ENCODE assay signal across 28 mouse cellular contexts in the genomic region with DNA sequence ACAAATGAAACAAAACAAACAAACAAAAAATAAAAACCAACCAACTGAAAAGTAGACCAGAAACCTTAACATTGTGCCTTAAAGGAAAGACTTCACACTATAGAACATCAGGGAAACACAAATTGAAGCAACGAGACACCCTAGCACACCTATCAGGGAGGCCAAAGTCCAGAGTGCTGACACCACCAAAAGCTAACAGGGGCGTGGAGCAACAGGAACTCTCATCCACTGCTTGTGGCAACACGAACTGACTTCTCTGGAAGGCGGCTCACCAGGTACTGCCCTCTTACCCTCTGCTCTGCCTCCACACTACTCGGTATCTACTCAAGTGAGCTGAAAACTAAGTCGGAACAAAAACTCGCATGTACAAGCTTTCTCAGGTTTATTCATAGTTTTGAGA. TPM values are rescaled to one million over a fixed set of nuclear protein-coding genes. Genes with fewer than 3 reads are reported as not detected.
DNase-seq lines count a peak whose midpoint lies in the region; ATAC-seq and TF ChIP-seq lines count a peak whose summit lies in the region.
"Had no signal": no experiment of that assay in that cellular context is flagged by ENCODE, and none has a peak within 500 bp of the region (broad histone marks: within the 10 kb centered on the region; RNA-seq: fewer than 3 reads in every experiment).

No protein-coding gene starts in this region.

- no peaks in the 10 kb centered on the region for H3K79me2 ChIP-seq in liver, adult 2 months (ENCODE audit: control insufficient read depth, insufficient read depth, low read length)

- 41% methylated on average over 7 of the region's 7 CpGs for WGBS in liver, adult 2 months
- WGBS in intestine, embryonic 16.5 days: 64% methylated on average over 7 of the region's 7 CpGs
- WGBS in liver, postnatal 0 days (ENCODE audit: insufficient replicate concordance): 67% methylated on average over 7 of the region's 7 CpGs
- WGBS in stomach, embryonic 16.5 days: 75% methylated on average over 7 of the region's 7 CpGs
- 92% methylated on average over 7 of the region's 7 CpGs for WGBS in kidney, embryonic 14.5 days

- H3K4me1 ChIP-seq in liver, adult 2 months (ENCODE audit: control insufficient read depth, insufficient read depth, low read length): 0 out of 2 replicates have a peak, but pooled peaks cover 2% of the 10 kb centered on the region
- peaks cover 7% of the 10 kb centered on the region; the same call in 1 of the 2 replicates for H3K4me1 ChIP-seq in intestine, embryonic 16.5 days (ENCODE audit: control insufficient read depth, insufficient read depth, low read length)
- no peaks in the 10 kb centered on the region for H3K4me1 ChIP-seq in liver, postnatal 0 days (ENCODE audit: insufficient read depth)
- H3K4me1 ChIP-seq in stomach, embryonic 16.5 days (ENCODE audit: control insufficient read depth, insufficient read depth, low read length): peaks cover 11% of the 10 kb centered on the region
- no peaks in the 10 kb centered on the region for H3K4me1 ChIP-seq in kidney, embryonic 14.5 days (ENCODE audit: control insufficient read depth, insufficient read depth, low read length)
- H3K4me1 ChIP-seq: embryonic facial prominence, embryonic 13.5 days; forebrain, embryonic 12.5 days; heart, embryonic 13.5 days had no signal

- DNase-seq in liver, adult 2 months (ENCODE audit: extremely low read depth, low read depth, low spot score): peak; percentile 79
- no peak for DNase-seq in liver
- no peak for DNase-seq in liver, postnatal 0 days
- DNase-seq in urinary bladder, postnatal 4 days (ENCODE audit: low spot score in 2 of 2): no peak
- DNase-seq in left cerebral cortex, adult 8-10 months (ENCODE audit: low spot score in 2 of 2): no peak
- DNase-seq: adrenal gland, postnatal 10 days; B cell, adult 2 months; cerebellum, adult 11 months; cerebellum, adult 9-10 months; cerebellum, postnatal 25 days; forebrain, postnatal 0 days; gastrocnemius, adult 2 months; gastrocnemius, postnatal 36 days; heart, adult 11 months; heart, postnatal 36 days had no signal

- peak; percentile 85 for ATAC-seq in intestine, embryonic 16.5 days
- peak; percentile 83 for ATAC-seq in liver, postnatal 0 days
- peak; percentile 85 for ATAC-seq in stomach, embryonic 16.5 days (ENCODE audit: insufficient read depth, low FRiP score)
- no peak for ATAC-seq in kidney, embryonic 14.5 days (ENCODE audit: low FRiP score, low TSS enrichment)
- ATAC-seq: CD4-positive, CD25-positive, alpha-beta regulatory T cell, adult 4 months; forebrain, postnatal 0 days had no signal

- H3K27me3 ChIP-seq in liver, adult 2 months (ENCODE audit: control insufficient read depth, insufficient read depth, low read length): no peaks in the 10 kb centered on the region
- no peaks in the 10 kb centered on the region for H3K27me3 ChIP-seq in intestine, embryonic 16.5 days (replicated peaks; ENCODE audit: control insufficient read depth, insufficient read depth, low read length)
- H3K27me3 ChIP-seq in liver, postnatal 0 days (ENCODE audit: insufficient read depth, low read length): no peaks in the 10 kb centered on the region
- no peaks in the 10 kb centered on the region for H3K27me3 ChIP-seq in stomach, embryonic 16.5 days (ENCODE audit: control insufficient read depth, insufficient read depth, low read length)
- no peaks in the 10 kb centered on the region for H3K27me3 ChIP-seq in kidney, embryonic 14.5 days (ENCODE audit: control insufficient read depth, insufficient read depth, low read length)
- H3K27me3 ChIP-seq: embryonic facial prominence, embryonic 13.5 days; forebrain, embryonic 12.5 days had no signal

- no peak overlapping the region for H3K27ac ChIP-seq in liver, adult 2 months (replicated peaks; ENCODE audit: insufficient read depth, low read depth, low read length)
- peak overlapping the region; percentile 60; the same call in 1 of the 2 replicates for H3K27ac ChIP-seq in intestine, embryonic 16.5 days (ENCODE audit: low read length)
- H3K27ac ChIP-seq in liver, postnatal 0 days (ENCODE audit: low read depth): peak overlapping the region; percentile 41; the same call in 1 of the 2 replicates
- H3K27ac ChIP-seq in stomach, embryonic 16.5 days (ENCODE audit: low read length): no peak overlapping the region
- no peak overlapping the region for H3K27ac ChIP-seq in kidney, embryonic 14.5 days (ENCODE audit: low read depth, low read length)
- H3K27ac ChIP-seq: embryonic facial prominence, embryonic 13.5 days; forebrain, embryonic 12.5 days; gastrocnemius, adult 2 months; heart, embryonic 13.5 days had no signal

- H3K4me2 ChIP-seq in intestine, embryonic 16.5 days (ENCODE audit: low read depth, low read length): no peak overlapping the region
- H3K4me2 ChIP-seq in liver, postnatal 0 days (ENCODE audit: low read depth, low read length): no peak overlapping the region
- no peak overlapping the region for H3K4me2 ChIP-seq in stomach, embryonic 16.5 days (ENCODE audit: low read depth, low read length)
- no peak overlapping the region for H3K4me2 ChIP-seq in kidney, embryonic 14.5 days (replicated peaks; ENCODE audit: low read depth, low read length)
- H3K4me2 ChIP-seq: embryonic facial prominence, embryonic 13.5 days; forebrain, embryonic 12.5 days; heart, embryonic 13.5 days had no signal

- TF ChIP-seq CTCF in liver, adult 2 months (IDR thresholded peaks at IDR 0.05; ENCODE audit: low read depth, low read length): no peak
- no peak for TF ChIP-seq CTCF in liver, postnatal 0 days (IDR thresholded peaks at IDR 0.05; ENCODE audit: low read depth)

- no peak overlapping the region for H3K9ac ChIP-seq in liver, adult 2 months (ENCODE audit: low read depth, low read length)
- no peak overlapping the region for H3K9ac ChIP-seq in intestine, embryonic 16.5 days (ENCODE audit: low read depth, low read length)
- H3K9ac ChIP-seq in liver, postnatal 0 days (replicated peaks): no peak overlapping the region
- H3K9ac ChIP-seq in stomach, embryonic 16.5 days (ENCODE audit: low read length): no peak overlapping the region
- no peak overlapping the region for H3K9ac ChIP-seq in kidney, embryonic 14.5 days (ENCODE audit: low read depth, low read length)
- H3K9ac ChIP-seq: embryonic facial prominence, embryonic 13.5 days; forebrain, embryonic 12.5 days; forebrain, postnatal 0 days; heart, embryonic 13.5 days had no signal

- H3K4me3 ChIP-seq in liver, adult 2 months (ENCODE audit: insufficient read depth, low read depth, low read length): no peak overlapping the region
- no peak overlapping the region for H3K4me3 ChIP-seq in intestine, embryonic 16.5 days (ENCODE audit: low read length)
- H3K4me3 ChIP-seq in liver, postnatal 0 days (ENCODE audit: low read depth, low read length): no peak overlapping the region
- H3K4me3 ChIP-seq in stomach, embryonic 16.5 days (replicated peaks; ENCODE audit: low read length): no peak overlapping the region
- H3K4me3 ChIP-seq in kidney, embryonic 14.5 days (ENCODE audit: low read length): no peak overlapping the region
- H3K4me3 ChIP-seq: embryonic facial prominence, embryonic 13.5 days; forebrain, embryonic 12.5 days; gastrocnemius, adult 2 months; heart, embryonic 13.5 days had no signal

- TF ChIP-seq POLR2A in liver, adult 2 months (IDR thresholded peaks at IDR 0.05; ENCODE audit: extremely low read depth, insufficient read depth, low read length): no peak

- H3K9me3 ChIP-seq in intestine, embryonic 16.5 days (ENCODE audit: control insufficient read depth, low read length): no peaks in the 10 kb centered on the region
- H3K9me3 ChIP-seq in liver, postnatal 0 days (ENCODE audit: low read length): no peaks in the 10 kb centered on the region
- 0 out of 2 replicates have a peak, but pooled peaks cover 3% of the 10 kb centered on the region for H3K9me3 ChIP-seq in stomach, embryonic 16.5 days (replicated peaks; ENCODE audit: control insufficient read depth, low read length)
- no peaks in the 10 kb centered on the region for H3K9me3 ChIP-seq in kidney, embryonic 14.5 days (ENCODE audit: control insufficient read depth, low read length)
- H3K9me3 ChIP-seq: embryonic facial prominence, embryonic 13.5 days; forebrain, embryonic 12.5 days; heart, embryonic 13.5 days had no signal

- no peaks in the 10 kb centered on the region for H3K36me3 ChIP-seq in liver, adult 2 months (ENCODE audit: control insufficient read depth, insufficient read depth, low read length)
- no peaks in the 10 kb centered on the region for H3K36me3 ChIP-seq in intestine, embryonic 16.5 days (ENCODE audit: control insufficient read depth, insufficient read depth, low read length)
- H3K36me3 ChIP-seq in liver, postnatal 0 days (replicated peaks; ENCODE audit: insufficient read depth, low read length): no peaks in the 10 kb centered on the region
- H3K36me3 ChIP-seq in stomach, embryonic 16.5 days (ENCODE audit: control insufficient read depth, insufficient read depth, low read length): no peaks in the 10 kb centered on the region
- no peaks in the 10 kb centered on the region for H3K36me3 ChIP-seq in kidney, embryonic 14.5 days (ENCODE audit: control insufficient read depth, insufficient read depth, low read length)
- H3K36me3 ChIP-seq: embryonic facial prominence, embryonic 13.5 days; forebrain, embryonic 12.5 days; G1E; heart, embryonic 13.5 days had no signal

- no peak for TF ChIP-seq EP300 in liver, postnatal 0 days (IDR thresholded peaks at IDR 0.05; ENCODE audit: low read depth)

RNA-seq across cellular contexts. Expression of gene Tuba3a, which starts 6.4 kb away (rescaled TPM):
- total RNA-seq in liver, adult 2 months (2014; rRNA removed): not detected in 2 replicates
- 0.12 TPM in 1 of 2 replicates, not detected in the other for polyA plus RNA-seq in liver, adult 2 months (2012; rRNA removed)
- 0.09 and 0.17 TPM in 2 replicates for polyA plus RNA-seq in intestine, embryonic 16.5 days (2015; fragmentation: Nextera tagmentation; extraction: Ambion mirVana)
- polyA plus RNA-seq in liver, postnatal 0 days (2015; fragmentation: Nextera tagmentation; extraction: Ambion mirVana): not detected in 2 replicates
- 0.26 TPM in 1 of 2 replicates, not detected in the other for polyA plus RNA-seq in stomach, embryonic 16.5 days (2015; fragmentation: Nextera tagmentation; extraction: Ambion mirVana)
- 0.29 TPM in 1 of 2 replicates, not detected in the other for polyA plus RNA-seq in kidney, embryonic 14.5 days (2014; fragmentation: Nextera tagmentation; extraction: Ambion mirVana)
- not detected for total RNA-seq in left cerebral cortex, adult 8-10 months (2022)
- total RNA-seq: adrenal gland, postnatal 10 days; adrenal gland, postnatal 4 days; forebrain, postnatal 0 days; G1E; gastrocnemius, adult 2 months; gastrocnemius, postnatal 36 days; heart, postnatal 36 days had no signal
- polyA plus RNA-seq: brain, embryonic 14.5 days; cortical plate, adult 2 months; forebrain, embryonic 12.5 days; forebrain, postnatal 0 days; G1E; heart, postnatal 0 days; hindbrain, embryonic 11.5 days had no signal

RNA-seq across cellular contexts. Expression of gene Ltbr, which starts 21.4 kb away (rescaled TPM):
- 55.9 and 57.1 TPM in 2 replicates for total RNA-seq in liver, adult 2 months (2014; rRNA removed)
- polyA plus RNA-seq in liver, adult 2 months (2012; rRNA removed): 102 and 106 TPM in 2 replicates
- polyA plus RNA-seq in intestine, embryonic 16.5 days (2015; fragmentation: Nextera tagmentation; extraction: Ambion mirVana): 106 and 107 TPM in 2 replicates
- polyA plus RNA-seq in liver, postnatal 0 days (2015; fragmentation: Nextera tagmentation; extraction: Ambion mirVana): 31.8 TPM in 2 replicates
- 69.4 and 73.1 TPM in 2 replicates for polyA plus RNA-seq in stomach, embryonic 16.5 days (2015; fragmentation: Nextera tagmentation; extraction: Ambion mirVana)
- polyA plus RNA-seq in kidney, embryonic 14.5 days (2014; fragmentation: Nextera tagmentation; extraction: Ambion mirVana): 54.0 and 54.3 TPM in 2 replicates
- 10 to 100 TPM in 2 of 4 experiments, 1 to 10 TPM in 2; 7.7 to 11.9 (median 10.3) TPM for total RNA-seq in left cerebral cortex, adult 8-10 months (2022)
- total RNA-seq: G1E had no signal
- polyA plus RNA-seq: G1E had no signal

RNA-seq across cellular contexts. Expression of gene Scnn1a, which starts 28.2 kb away (rescaled TPM):
- total RNA-seq in liver, adult 2 months (2014; rRNA removed): 3.0 and 6.7 TPM in 2 replicates
- polyA plus RNA-seq in liver, adult 2 months (2012; rRNA removed): 16.5 and 24.8 TPM in 2 replicates
- polyA plus RNA-seq in intestine, embryonic 16.5 days (2015; fragmentation: Nextera tagmentation; extraction: Ambion mirVana): 5.0 and 7.6 TPM in 2 replicates
- 0.76 and 1.1 TPM in 2 replicates for polyA plus RNA-seq in liver, postnatal 0 days (2015; fragmentation: Nextera tagmentation; extraction: Ambion mirVana)
- polyA plus RNA-seq in stomach, embryonic 16.5 days (2015; fragmentation: Nextera tagmentation; extraction: Ambion mirVana): 5.8 and 9.7 TPM in 2 replicates
- 2.5 and 3.3 TPM in 2 replicates for polyA plus RNA-seq in kidney, embryonic 14.5 days (2014; fragmentation: Nextera tagmentation; extraction: Ambion mirVana)
- total RNA-seq in left cerebral cortex, adult 8-10 months (2022): 1 to 10 TPM; 2.6 to 3.7 (median 3.1) TPM
- polyA plus RNA-seq: CD4-positive, CD25-positive, alpha-beta regulatory T cell, adult 4 months; G1E had no signal

RNA-seq across cellular contexts. Expression of gene Cd27, which starts 55.4 kb away (rescaled TPM):
- 0.47 and 0.65 TPM in 2 replicates for total RNA-seq in liver, adult 2 months (2014; rRNA removed)
- 0.60 and 0.87 TPM in 2 replicates for polyA plus RNA-seq in liver, adult 2 months (2012; rRNA removed)
- polyA plus RNA-seq in intestine, embryonic 16.5 days (2015; fragmentation: Nextera tagmentation; extraction: Ambion mirVana): 2.0 and 2.3 TPM in 2 replicates
- 1.1 and 2.3 TPM in 2 replicates for polyA plus RNA-seq in liver, postnatal 0 days (2015; fragmentation: Nextera tagmentation; extraction: Ambion mirVana)
- polyA plus RNA-seq in stomach, embryonic 16.5 days (2015; fragmentation: Nextera tagmentation; extraction: Ambion mirVana): 2.5 and 2.7 TPM in 2 replicates
- polyA plus RNA-seq in kidney, embryonic 14.5 days (2014; fragmentation: Nextera tagmentation; extraction: Ambion mirVana): 1.5 and 2.0 TPM in 2 replicates
- total RNA-seq in left cerebral cortex, adult 8-10 months (2022): under 1 TPM in 1 of 4 experiments, not detected in 3; 0.32 TPM
- total RNA-seq: forebrain, postnatal 0 days had no signal
- polyA plus RNA-seq: cortical plate, adult 2 months; G1E had no signal

RNA-seq across cellular contexts. Expression of gene Tnfrsf1a, which starts 56.9 kb away (rescaled TPM):
- total RNA-seq in liver, adult 2 months (2014; rRNA removed): 21.0 and 28.6 TPM in 2 replicates
- polyA plus RNA-seq in liver, adult 2 months (2012; rRNA removed): 89.3 and 110 TPM in 2 replicates
- polyA plus RNA-seq in intestine, embryonic 16.5 days (2015; fragmentation: Nextera tagmentation; extraction: Ambion mirVana): 90.0 and 95.3 TPM in 2 replicates
- 40.5 and 41.1 TPM in 2 replicates for polyA plus RNA-seq in liver, postnatal 0 days (2015; fragmentation: Nextera tagmentation; extraction: Ambion mirVana)
- 82.6 and 91.1 TPM in 2 replicates for polyA plus RNA-seq in stomach, embryonic 16.5 days (2015; fragmentation: Nextera tagmentation; extraction: Ambion mirVana)
- 67.1 and 69.3 TPM in 2 replicates for polyA plus RNA-seq in kidney, embryonic 14.5 days (2014; fragmentation: Nextera tagmentation; extraction: Ambion mirVana)
- total RNA-seq in left cerebral cortex, adult 8-10 months (2022): 10 to 100 TPM; 12.8 to 23.2 (median 16.7) TPM
- total RNA-seq: G1E had no signal

Comparison
In these comparisons a context has a peak if more than half of its experiments do, and no peak if none do; other contexts are left out.
1. H3K27ac ChIP-seq: peak in intestine, embryonic 16.5 days (single experiment) and liver, postnatal 0 days (single experiment); none in liver, adult 2 months (single experiment), stomach, embryonic 16.5 days (single experiment) and kidney, embryonic 14.5 days (single experiment).